Mouse (Mus musculus) colon, adult 2 months (tissue): ENCODE data around the gene Rai14. TPM values are rescaled to one million over a fixed set of nuclear protein-coding genes. Genes with fewer than 3 reads are reported as not detected.

Source experiments
- polyA plus RNA-seq: library from polyadenylated mRNA; depleted of rRNA; stranded (reverse); fragments of >200 nt; gene quantifications from 2 replicates; pipeline ENCODE4 v1.2.3, GENCODE M21; 2012; rRNA removed

The Rai14 gene
- polyA plus RNA-seq, result 2.0 and 2.5 TPM in 2 replicates

GRCm38 (mm10) chr15:10714409-10715138 lies at the start of gene Rai14:
Gene Rai14, minus strand, starts transcription at chr15:10714624.

GRCm38 (mm10) chr15:10558465-10558864 lies 156.0 kb downstream of the Rai14 start, which contains the start of gene Ttc23l:
Gene Ttc23l, minus strand, starts transcription at chr15:10558668.

Other genes starting within 250 kb of the Rai14 start
- gene Dnajc21, start 244.1 kb downstream of the Rai14 start, polyA plus RNA-seq, result 1.1 and 1.2 TPM in 2 replicates
- gene Brix1, start 228.7 kb downstream of the Rai14 start, polyA plus RNA-seq, result 0.28 and 0.64 TPM in 2 replicates
- 4.0 and 6.4 TPM in 2 replicates for gene Rad1, start 228.6 kb downstream of the Rai14 start, polyA plus RNA-seq
- gene Ttc23l, start 156.0 kb downstream of the Rai14 start, polyA plus RNA-seq, result not detected in 2 replicates
- gene C1qtnf3, start 237.7 kb upstream of the Rai14 start, polyA plus RNA-seq, result 7.1 and 10.4 TPM in 2 replicates